Mouse (Mus musculus) liver, embryonic 15.5 days (tissue): ENCODE results near the gene Btaf1. TPM values are rescaled to one million over a fixed set of nuclear protein-coding genes. Genes with fewer than 3 reads are reported as not detected.
"Not testable (repeated sequence)": the region's sequence is repeated elsewhere in the genome, so short reads cannot be mapped to it uniquely, and the experiment has no call there.

Source experiments
- ATAC-seq: fragments of 200-750 bp; cut with Nextera tagmentation; 2 replicates; pipeline ENCODE4 v1.8.0; 2017; ENCODE audit warnings: moderate number of reproducible peaks, mild to moderate bottlenecking, moderate library complexity; ENCODE audit not compliant: insufficient read depth
- H3K27ac ChIP-seq: fragments of 300-500 bp; sonication (generic); replicated peaks from 2 replicates; pipeline ENCODE4 v1.5.1; 2015; ENCODE audit warnings: mild to moderate bottlenecking, inconsistent platforms
- H3K27me3 ChIP-seq: fragments of 300-500 bp; sonication (generic); 2 replicates; pipeline ENCODE4 v1.6.1; 2015; ENCODE audit warnings: mild to moderate bottlenecking, inconsistent platforms
- H3K36me3 ChIP-seq: fragments of 300-500 bp; sonication (generic); replicated peaks from 2 replicates; pipeline ENCODE4 v1.6.1; 2015; ENCODE audit warnings: moderate library complexity, mild to moderate bottlenecking, inconsistent platforms
- H3K4me1 ChIP-seq: fragments of 300-500 bp; sonication (generic); replicated peaks from 2 replicates; pipeline ENCODE4 v1.6.1; 2015; ENCODE audit warnings: inconsistent platforms
- H3K4me2 ChIP-seq: fragments of 300-500 bp; sonication (generic); 2 replicates; pipeline ENCODE4 v1.6.1; 2015; ENCODE audit warnings: moderate library complexity, mild to moderate bottlenecking, inconsistent platforms
- H3K4me3 ChIP-seq: fragments of 300-500 bp; sonication (generic); replicated peaks from 2 replicates; pipeline ENCODE4 v1.5.1; 2015; ENCODE audit warnings: mild to moderate bottlenecking, inconsistent platforms
- H3K9ac ChIP-seq: fragments of 300-500 bp; sonication (generic); 2 replicates; pipeline ENCODE4 v1.6.1; 2015; ENCODE audit warnings: moderate library complexity, mild to moderate bottlenecking, inconsistent platforms
- H3K9me3 ChIP-seq: fragments of 300-500 bp; sonication (generic); replicated peaks from 2 replicates; pipeline ENCODE4 v1.6.1; 2016; ENCODE audit warnings: inconsistent platforms
- WGBS: fragments of 180-500 bp; shearing (Covaris S2); methylation state at CpG from one replicate; pipeline ENCODE4 v1.1.7; 2015; ENCODE audit warnings: mixed read lengths; ENCODE audit not compliant: insufficient replicate concordance; 5-methylcytosine and 5-hydroxymethylcytosine counted together
- polyA plus RNA-seq: library from polyadenylated mRNA; unstranded; fragments of >200 nt; fragmentation: Nextera tagmentation; extraction: Ambion mirVana; gene quantifications from 2 replicates; pipeline ENCODE4 v1.2.1, GENCODE M21; 2015

Gene Btaf1
- polyA plus RNA-seq, 1 experiment from 2014 or later, result 8.5 TPM

GRCm38 (mm10) chr19:36961320-36961719 is 35.4 kb downstream of the Btaf1 start:
- no peaks in the 10 kb centered on the region for H3K27me3 ChIP-seq
- no peak for ATAC-seq
- 87% methylated on average over 1 of the region's 1 CpGs for WGBS
- no peak overlapping the region for H3K4me3 ChIP-seq
- H3K27ac ChIP-seq, result no peak overlapping the region
- no peaks in the 10 kb centered on the region for H3K9me3 ChIP-seq
- H3K4me2 ChIP-seq, result no peak overlapping the region
- H3K36me3 ChIP-seq, result peaks cover 80% of the 10 kb centered on the region
- no peak overlapping the region for H3K9ac ChIP-seq
- H3K4me1 ChIP-seq, result peaks cover 7% of the 10 kb centered on the region

GRCm38 (mm10) chr19:36962544-36963260 is 36.8 kb downstream of the Btaf1 start:
- not testable (repeated sequence) for H3K9ac ChIP-seq, H3K4me1 ChIP-seq, ATAC-seq, H3K9me3 ChIP-seq, H3K27ac ChIP-seq, H3K4me3 ChIP-seq, H3K27me3 ChIP-seq
- 70% methylated on average over 6 of the region's 6 CpGs for WGBS
- H3K36me3 ChIP-seq, result peaks cover 75% of the 10 kb centered on the region
- H3K4me2 ChIP-seq, result peak overlapping the region; percentile 25; the same call in 1 of the 2 replicates

- H3K27ac ChIP-seq, result no peak overlapping the region
Observed at GRCm38 (mm10) chr19:37004557-37004956, 78.7 kb downstream of the Btaf1 start.

GRCm38 (mm10) chr19:37009878-37010281 is 84.0 kb downstream of the Btaf1 start:
- ATAC-seq, result peak; percentile 85
- WGBS, result 25% methylated on average over 3 of the region's 3 CpGs
- Histone ChIP-seq H3K4me2 (no peak overlapping the region), H3K4me3 (no peak overlapping the region), H3K27ac (0 out of 2 replicates have a peak overlapping the region, but pooled peaks have one; percentile 49), H3K9me3 (no peaks in the 10 kb centered on the region), H3K27me3 (no peaks in the 10 kb centered on the region), H3K4me1 (peaks cover 30% of the 10 kb centered on the region), H3K9ac (no peak overlapping the region), H3K36me3 (peaks cover 91% of the 10 kb centered on the region)

More at GRCm38 (mm10) chr19:37004557-37004956, 78.7 kb downstream of the Btaf1 start:
- ATAC-seq, result no peak
- no peaks in the 10 kb centered on the region for H3K9me3 ChIP-seq
- no peak overlapping the region for H3K4me3 ChIP-seq
- WGBS, result 82% methylated on average over 5 of the region's 5 CpGs
- H3K36me3 ChIP-seq, result peaks cover 92% of the 10 kb centered on the region
- H3K9ac ChIP-seq, result no peak overlapping the region
- no peak overlapping the region for H3K4me2 ChIP-seq
- peaks cover 17% of the 10 kb centered on the region for H3K4me1 ChIP-seq
- H3K27me3 ChIP-seq, result no peaks in the 10 kb centered on the region

- no peak overlapping the region for H3K4me3 ChIP-seq
- no peak overlapping the region for H3K9ac ChIP-seq
- peaks cover 32% of the 10 kb centered on the region for H3K4me1 ChIP-seq
- 88% methylated on average over 6 of the region's 6 CpGs for WGBS
- no peak for ATAC-seq
- no peaks in the 10 kb centered on the region for H3K27me3 ChIP-seq
- H3K36me3 ChIP-seq, result peaks cover 61% of the 10 kb centered on the region
- H3K4me2 ChIP-seq, result no peak overlapping the region
- no peaks in the 10 kb centered on the region for H3K9me3 ChIP-seq
- no peak overlapping the region for H3K27ac ChIP-seq
Observed at GRCm38 (mm10) chr19:37013461-37013860, 87.6 kb downstream of the Btaf1 start.

GRCm38 (mm10) chr19:37014173-37014939 is 88.5 kb downstream of the Btaf1 start:
- no peak overlapping the region for H3K27ac ChIP-seq
- no peak overlapping the region for H3K9ac ChIP-seq
- no peaks in the 10 kb centered on the region for H3K27me3 ChIP-seq
- 89% methylated on average over 8 of the region's 8 CpGs for WGBS
- no peak overlapping the region for H3K4me3 ChIP-seq
- peaks cover 27% of the 10 kb centered on the region for H3K4me1 ChIP-seq
- peaks cover 52% of the 10 kb centered on the region for H3K36me3 ChIP-seq
- H3K4me2 ChIP-seq, result no peak overlapping the region
- H3K9me3 ChIP-seq, result no peaks in the 10 kb centered on the region
- ATAC-seq, result no peak

GRCm38 (mm10) chr19:37016890-37017289 is 91.0 kb downstream of the Btaf1 start:
- Histone ChIP-seq H3K4me2 (no peak overlapping the region), H3K9ac (no peak overlapping the region), H3K4me3 (no peak overlapping the region), H3K27ac (no peak overlapping the region), H3K27me3 (no peaks in the 10 kb centered on the region), H3K36me3 (peaks cover 28% of the 10 kb centered on the region), H3K9me3 (no peaks in the 10 kb centered on the region), H3K4me1 (peaks cover 12% of the 10 kb centered on the region)
- no peak for ATAC-seq
- 85% methylated on average over 6 of the region's 6 CpGs for WGBS

- peak; percentile 85 for ATAC-seq
- 3% methylated on average over 26 of the region's 26 CpGs for WGBS
- Histone ChIP-seq H3K27me3 (no peaks in the 10 kb centered on the region), H3K36me3 (peaks cover 14% of the 10 kb centered on the region), H3K27ac (no peak overlapping the region), H3K4me3 (peak overlapping the region; percentile 59), H3K4me2 (peak overlapping the region; percentile 85), H3K9ac (peak overlapping the region; percentile 23), H3K4me1 (peaks cover 12% of the 10 kb centered on the region), H3K9me3 (no peaks in the 10 kb centered on the region)
Observed at GRCm38 (mm10) chr19:37018411-37018810, 92.5 kb downstream of the Btaf1 start.

GRCm38 (mm10) chr19:37018931-37019330 is 93.1 kb downstream of the Btaf1 start:
- H3K9me3 ChIP-seq, result no peaks in the 10 kb centered on the region
- peak overlapping the region; percentile 85 for H3K4me2 ChIP-seq
- H3K9ac ChIP-seq, result 0 out of 2 replicates have a peak overlapping the region, but pooled peaks have one; percentile 23
- WGBS, result 55% methylated on average over 5 of the region's 5 CpGs
- H3K27ac ChIP-seq, result no peak overlapping the region
- peaks cover 9% of the 10 kb centered on the region for H3K36me3 ChIP-seq
- peak overlapping the region; percentile 59 for H3K4me3 ChIP-seq
- ATAC-seq, result 0 out of 2 replicates have a peak, but pooled peaks have one; percentile 11
- H3K27me3 ChIP-seq, result no peaks in the 10 kb centered on the region
- H3K4me1 ChIP-seq, result peaks cover 12% of the 10 kb centered on the region

- 54% methylated on average over 5 of the region's 5 CpGs for WGBS
- H3K4me1 ChIP-seq, result peaks cover 12% of the 10 kb centered on the region
- ATAC-seq, result no peak
- 0 out of 2 replicates have a peak, but pooled peaks cover 3% of the 10 kb centered on the region for H3K36me3 ChIP-seq
- no peaks in the 10 kb centered on the region for H3K27me3 ChIP-seq
- no peak overlapping the region; the same call in 1 of the 2 replicates for H3K4me2 ChIP-seq
- no peak overlapping the region for H3K9ac ChIP-seq
- no peaks in the 10 kb centered on the region for H3K9me3 ChIP-seq
- no peak overlapping the region for H3K4me3 ChIP-seq
- no peak overlapping the region for H3K27ac ChIP-seq
Observed at GRCm38 (mm10) chr19:37020531-37020930, 94.7 kb downstream of the Btaf1 start.

GRCm38 (mm10) chr19:37020951-37021350 is 95.1 kb downstream of the Btaf1 start:
- no peak overlapping the region for H3K4me3 ChIP-seq
- no peak overlapping the region for H3K9ac ChIP-seq
- no peaks in the 10 kb centered on the region for H3K9me3 ChIP-seq
- H3K27me3 ChIP-seq, result no peaks in the 10 kb centered on the region
- H3K4me1 ChIP-seq, result peaks cover 12% of the 10 kb centered on the region
- no peak overlapping the region for H3K27ac ChIP-seq
- H3K4me2 ChIP-seq, result no peak overlapping the region
- no peak for ATAC-seq
- H3K36me3 ChIP-seq, result 0 out of 2 replicates have a peak, but pooled peaks cover 3% of the 10 kb centered on the region
- WGBS, result 75% methylated on average over 11 of the region's 11 CpGs
